Mouse (Mus musculus): ENCODE results near the gene Wfdc1. TPM values are rescaled to one million over a fixed set of nuclear protein-coding genes. Genes with fewer than 3 reads are reported as not detected.

The Wfdc1 gene
- polyA plus RNA-seq, 1 experiment from 2014 or later = 5.7 TPM

DNA sequence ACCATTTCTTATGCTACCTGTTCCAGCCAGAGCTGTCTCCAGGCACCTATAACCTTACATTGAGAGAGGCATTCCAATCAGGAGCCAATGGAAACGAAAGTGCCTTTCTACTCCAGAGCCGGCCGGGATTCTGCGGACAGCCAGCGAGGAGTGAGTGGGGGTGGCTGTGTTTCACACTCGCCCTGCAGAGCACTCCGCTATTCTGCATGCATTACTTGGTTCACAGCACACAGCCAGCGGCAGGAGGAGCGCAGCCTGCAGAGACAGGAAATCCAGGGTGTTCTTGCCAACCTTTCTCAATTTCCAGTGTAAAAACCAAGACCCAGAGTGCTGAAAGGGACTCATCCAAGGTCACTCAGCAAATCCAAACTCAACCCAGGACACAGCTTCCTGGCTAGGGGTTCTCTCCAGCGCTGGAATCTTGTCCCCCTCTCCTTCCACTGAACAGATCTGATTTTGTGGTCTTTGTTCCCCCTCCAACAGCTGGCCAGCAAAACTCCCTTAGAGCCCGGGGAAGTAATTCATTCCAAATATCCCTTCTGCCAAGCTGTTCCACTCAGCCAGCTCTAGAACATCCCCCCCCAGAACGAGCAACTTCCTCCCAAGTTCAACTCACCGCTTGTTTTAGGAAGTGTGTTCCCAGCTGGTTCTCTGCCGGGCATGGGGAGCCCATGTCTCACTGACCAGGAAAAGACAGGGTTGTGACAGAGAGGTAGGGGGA is 31.4 kb upstream of the Wfdc1 start:
- ATAC-seq (replicated peaks; ENCODE audit: insufficient number of reproducible peaks, low FRiP score, low TSS enrichment, low read depth) (no peak), DNase-seq (ENCODE audit: low spot score) (no peak)
- no peak overlapping the region for H3K4me2 ChIP-seq (ENCODE audit: low read depth, low read length)

DNA sequence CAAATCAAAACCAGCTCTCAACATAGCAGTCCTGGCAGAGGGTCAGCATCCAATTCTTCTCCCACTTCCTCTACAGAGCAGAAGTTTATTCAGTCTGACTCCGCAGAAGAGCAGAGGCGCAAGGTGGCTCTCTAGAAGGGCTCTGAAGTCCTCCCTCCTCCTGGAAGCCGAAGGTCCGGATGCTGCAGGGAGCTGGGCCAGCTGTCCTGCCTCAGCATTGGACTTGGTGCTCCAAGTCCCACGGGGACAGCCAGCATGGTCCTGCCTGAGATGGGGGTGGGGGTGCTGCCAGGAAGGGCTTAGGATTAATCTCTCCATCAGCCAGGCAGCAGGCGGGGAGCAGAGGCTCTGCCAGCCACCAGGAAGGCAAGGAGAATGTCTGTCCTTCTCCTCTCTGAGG is 30.8 kb upstream of the Wfdc1 start, which contains the start of gene Kcng4:
Gene Kcng4 (minus strand): TSS at position 303 of the 400 bp plus-strand sequence.
- WGBS = 28% methylated on average over 6 of the region's 6 CpGs
- ATAC-seq (replicated peaks; ENCODE audit: insufficient number of reproducible peaks, low FRiP score, low TSS enrichment, low read depth) (no peak), DNase-seq (ENCODE audit: low spot score) (no peak)
- Histone ChIP-seq H3K4me1 (ENCODE audit: control insufficient read depth, insufficient read depth, low read length) (peaks cover 4% of the 10 kb centered on the region), H3K36me3 (replicated peaks; ENCODE audit: control insufficient read depth, insufficient read depth, low read depth, low read length) (no peaks in the 10 kb centered on the region), H3K9ac (replicated peaks; ENCODE audit: low read length) (no peak within 1 kb of the TSS), H3K27me3 (ENCODE audit: control insufficient read depth, insufficient read depth, low read length) (peaks cover 9% of the 10 kb centered on the region), H3K4me2 (ENCODE audit: low read depth, low read length) (no peak within 1 kb of the TSS; the same call in 1 of the 2 replicates), H3K4me3 (ENCODE audit: low read depth, low read length) (no peak within 1 kb of the TSS), H3K9me3 (replicated peaks; ENCODE audit: control insufficient read depth, low read length) (no peaks in the 10 kb centered on the region), H3K27ac (replicated peaks; ENCODE audit: low read depth, low read length) (no peak within 1 kb of the TSS)

More for the DNA sequence above, 31.4 kb upstream of the Wfdc1 start:
- H3K36me3 ChIP-seq (replicated peaks; ENCODE audit: control insufficient read depth, insufficient read depth, low read depth, low read length) = no peaks in the 10 kb centered on the region
- H3K4me3 ChIP-seq (ENCODE audit: low read depth, low read length) = no peak overlapping the region
- peaks cover 4% of the 10 kb centered on the region for H3K4me1 ChIP-seq (ENCODE audit: control insufficient read depth, insufficient read depth, low read length)
- no peaks in the 10 kb centered on the region for H3K9me3 ChIP-seq (replicated peaks; ENCODE audit: control insufficient read depth, low read length)
- 28% methylated on average over 14 of the region's 14 CpGs for WGBS
- peaks cover 9% of the 10 kb centered on the region for H3K27me3 ChIP-seq (ENCODE audit: control insufficient read depth, insufficient read depth, low read length)
- no peak overlapping the region for H3K9ac ChIP-seq (replicated peaks; ENCODE audit: low read length)
- no peak overlapping the region for H3K27ac ChIP-seq (replicated peaks; ENCODE audit: low read depth, low read length)

DNA sequence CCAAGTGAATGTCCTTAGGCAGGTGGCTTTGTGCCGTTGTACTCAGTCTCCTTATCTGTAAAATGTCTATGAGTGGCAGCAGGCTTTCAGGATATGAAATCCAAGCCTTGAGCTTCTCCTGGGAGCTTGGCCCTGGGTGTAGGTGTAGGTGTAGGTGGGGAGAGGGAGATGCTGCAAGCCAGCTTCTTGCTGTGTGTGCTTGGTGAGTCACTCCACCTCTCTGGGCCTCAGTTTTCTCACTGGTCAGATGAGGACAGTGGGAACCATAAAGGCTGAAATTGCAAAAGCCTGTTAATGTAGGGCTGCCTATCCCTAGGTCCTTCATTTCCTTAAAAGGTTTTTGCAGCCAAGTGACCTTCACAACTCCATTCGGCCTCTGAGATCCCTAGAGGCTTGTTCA is 30.2 kb upstream of the Wfdc1 start:
- H3K27ac ChIP-seq (replicated peaks; ENCODE audit: low read depth, low read length) = no peak overlapping the region
- ATAC-seq (replicated peaks; ENCODE audit: insufficient number of reproducible peaks, low FRiP score, low TSS enrichment, low read depth) = no peak
- H3K27me3 ChIP-seq (ENCODE audit: control insufficient read depth, insufficient read depth, low read length) = peaks cover 9% of the 10 kb centered on the region
- H3K4me1 ChIP-seq (ENCODE audit: control insufficient read depth, insufficient read depth, low read length) = peaks cover 4% of the 10 kb centered on the region
- no peak overlapping the region for H3K9ac ChIP-seq (replicated peaks; ENCODE audit: low read length)
- DNase-seq (ENCODE audit: low spot score) = no peak
- no peaks in the 10 kb centered on the region for H3K9me3 ChIP-seq (replicated peaks; ENCODE audit: control insufficient read depth, low read length)
- H3K36me3 ChIP-seq (replicated peaks; ENCODE audit: control insufficient read depth, insufficient read depth, low read depth, low read length) = no peaks in the 10 kb centered on the region
- WGBS = 43% methylated on average over 2 of the region's 2 CpGs
- no peak overlapping the region for H3K4me3 ChIP-seq (ENCODE audit: low read depth, low read length)
- no peak overlapping the region for H3K4me2 ChIP-seq (ENCODE audit: low read depth, low read length)

DNA sequence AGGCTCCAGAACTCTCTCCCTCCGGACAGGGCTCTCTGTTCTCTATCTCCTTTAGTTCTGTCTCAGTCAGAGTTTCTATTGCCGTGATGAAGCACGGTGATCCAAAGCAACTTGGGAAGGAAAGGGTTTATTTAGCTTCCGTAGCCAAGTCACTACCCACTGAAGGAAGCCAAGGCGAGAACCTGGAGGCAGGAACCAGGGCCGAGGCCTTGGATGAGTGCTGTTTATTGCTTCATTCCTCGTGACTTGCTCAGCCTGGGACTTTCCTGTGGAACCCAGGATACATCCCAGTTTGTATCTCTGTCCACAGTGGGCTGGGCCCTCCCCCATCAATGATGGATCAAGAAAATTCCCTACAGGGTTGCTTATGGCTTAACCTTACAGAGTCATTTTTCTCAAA is 29.4 kb upstream of the Wfdc1 start:
- H3K27ac ChIP-seq (replicated peaks; ENCODE audit: low read depth, low read length) = no peak overlapping the region
- no peak for DNase-seq (ENCODE audit: low spot score)
- ATAC-seq (replicated peaks; ENCODE audit: insufficient number of reproducible peaks, low FRiP score, low TSS enrichment, low read depth) = no peak
- H3K27me3 ChIP-seq (ENCODE audit: control insufficient read depth, insufficient read depth, low read length) = peaks cover 9% of the 10 kb centered on the region
- WGBS = 61% methylated on average over 7 of the region's 7 CpGs
- peaks cover 4% of the 10 kb centered on the region for H3K4me1 ChIP-seq (ENCODE audit: control insufficient read depth, insufficient read depth, low read length)
- H3K4me3 ChIP-seq (ENCODE audit: low read depth, low read length) = no peak overlapping the region
- no peaks in the 10 kb centered on the region for H3K36me3 ChIP-seq (replicated peaks; ENCODE audit: control insufficient read depth, insufficient read depth, low read depth, low read length)
- no peak overlapping the region for H3K4me2 ChIP-seq (ENCODE audit: low read depth, low read length)
- H3K9me3 ChIP-seq (replicated peaks; ENCODE audit: control insufficient read depth, low read length) = no peaks in the 10 kb centered on the region
- no peak overlapping the region for H3K9ac ChIP-seq (replicated peaks; ENCODE audit: low read length)

DNA sequence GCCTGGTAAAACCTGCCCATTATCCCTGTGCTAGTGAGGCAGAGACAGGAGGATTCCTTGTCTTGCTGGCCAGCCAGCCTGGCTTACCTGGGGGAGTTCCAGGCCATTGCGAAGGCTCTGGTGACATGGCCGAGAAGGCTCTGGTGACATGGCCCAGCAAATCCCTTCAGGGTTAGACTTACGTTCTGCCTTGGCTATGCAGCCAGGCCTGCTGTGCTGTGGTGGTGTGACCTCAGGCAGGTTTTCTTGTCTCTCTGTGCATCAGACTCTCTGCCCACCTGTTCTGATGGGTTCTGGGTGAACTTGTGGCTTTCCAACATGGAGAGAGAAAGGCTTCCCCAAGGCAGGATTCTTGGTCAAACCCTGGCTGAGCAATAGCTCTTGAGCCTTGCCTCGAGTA is 28.8 kb upstream of the Wfdc1 start:
- Histone ChIP-seq H3K4me2 (ENCODE audit: low read depth, low read length) (no peak overlapping the region), H3K4me1 (ENCODE audit: control insufficient read depth, insufficient read depth, low read length) (peaks cover 4% of the 10 kb centered on the region), H3K36me3 (replicated peaks; ENCODE audit: control insufficient read depth, insufficient read depth, low read depth, low read length) (no peaks in the 10 kb centered on the region), H3K27me3 (ENCODE audit: control insufficient read depth, insufficient read depth, low read length) (peaks cover 9% of the 10 kb centered on the region), H3K4me3 (ENCODE audit: low read depth, low read length) (no peak overlapping the region), H3K27ac (replicated peaks; ENCODE audit: low read depth, low read length) (no peak overlapping the region), H3K9me3 (replicated peaks; ENCODE audit: control insufficient read depth, low read length) (no peaks in the 10 kb centered on the region), H3K9ac (replicated peaks; ENCODE audit: low read length) (no peak overlapping the region)
- WGBS = 80% methylated on average over 4 of the region's 4 CpGs
- no peak for ATAC-seq (replicated peaks; ENCODE audit: insufficient number of reproducible peaks, low FRiP score, low TSS enrichment, low read depth)
- no peak for DNase-seq (ENCODE audit: low spot score)

DNA sequence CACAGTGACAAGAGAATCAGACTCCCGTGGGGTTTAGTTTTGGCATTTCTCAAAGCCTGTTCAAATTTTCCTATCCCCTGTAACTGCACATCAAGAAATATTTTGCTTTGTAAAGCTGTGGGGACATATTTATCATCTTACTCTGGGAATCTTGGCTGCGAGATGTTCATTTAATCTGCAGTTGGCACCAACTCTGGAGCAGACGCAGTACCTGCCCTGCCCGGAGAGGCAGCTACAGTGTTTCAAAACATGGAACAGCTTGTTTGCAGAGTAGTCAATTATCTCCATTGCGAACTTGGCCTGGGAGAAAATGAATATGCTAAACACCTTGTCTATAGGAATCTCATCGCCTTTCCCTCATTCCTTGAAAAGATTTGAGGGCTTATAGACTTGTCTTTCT is 27.9 kb upstream of the Wfdc1 start:
- H3K4me2 ChIP-seq (ENCODE audit: low read depth, low read length) = no peak overlapping the region
- H3K36me3 ChIP-seq (replicated peaks; ENCODE audit: control insufficient read depth, insufficient read depth, low read depth, low read length) = no peaks in the 10 kb centered on the region
- no peaks in the 10 kb centered on the region for H3K9me3 ChIP-seq (replicated peaks; ENCODE audit: control insufficient read depth, low read length)
- ATAC-seq (replicated peaks; ENCODE audit: insufficient number of reproducible peaks, low FRiP score, low TSS enrichment, low read depth) = no peak
- peaks cover 4% of the 10 kb centered on the region for H3K4me1 ChIP-seq (ENCODE audit: control insufficient read depth, insufficient read depth, low read length)
- no peak overlapping the region for H3K4me3 ChIP-seq (ENCODE audit: low read depth, low read length)
- no peak overlapping the region for H3K27ac ChIP-seq (replicated peaks; ENCODE audit: low read depth, low read length)
- H3K9ac ChIP-seq (replicated peaks; ENCODE audit: low read length) = no peak overlapping the region
- H3K27me3 ChIP-seq (ENCODE audit: control insufficient read depth, insufficient read depth, low read length) = peaks cover 9% of the 10 kb centered on the region
- WGBS = 87% methylated on average over 6 of the region's 6 CpGs
- DNase-seq (ENCODE audit: low spot score) = no peak

DNA sequence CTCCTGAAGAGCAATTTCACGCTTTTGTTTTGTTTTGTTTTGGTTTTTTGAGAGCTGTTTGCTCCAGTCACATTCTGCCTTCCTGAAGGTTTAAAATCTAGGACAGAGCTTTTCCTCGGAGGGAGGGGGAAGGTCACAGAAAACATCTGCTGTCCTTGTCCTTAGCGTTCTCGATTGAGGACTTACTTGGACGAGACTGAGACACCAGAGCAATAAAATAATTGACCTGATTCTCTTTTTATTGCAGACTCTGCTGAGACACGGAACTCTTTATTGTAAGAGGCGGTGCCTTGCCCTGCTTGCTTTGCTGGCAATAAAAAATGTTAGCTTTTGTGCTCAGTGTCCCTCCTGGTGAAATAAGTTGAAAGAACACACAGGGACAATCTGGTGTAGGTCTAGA is 26.4 kb upstream of the Wfdc1 start:
- H3K4me2 ChIP-seq (ENCODE audit: low read depth, low read length) = no peak overlapping the region
- H3K9me3 ChIP-seq (replicated peaks; ENCODE audit: control insufficient read depth, low read length) = no peaks in the 10 kb centered on the region
- no peak for DNase-seq (ENCODE audit: low spot score)
- WGBS = 77% methylated on average over 7 of the region's 7 CpGs
- no peak overlapping the region for H3K27ac ChIP-seq (replicated peaks; ENCODE audit: low read depth, low read length)
- peaks cover 4% of the 10 kb centered on the region for H3K4me1 ChIP-seq (ENCODE audit: control insufficient read depth, insufficient read depth, low read length)
- no peaks in the 10 kb centered on the region for H3K36me3 ChIP-seq (replicated peaks; ENCODE audit: control insufficient read depth, insufficient read depth, low read depth, low read length)
- no peaks in the 10 kb centered on the region; the same call in 1 of the 2 replicates for H3K27me3 ChIP-seq (ENCODE audit: control insufficient read depth, insufficient read depth, low read length)
- no peak overlapping the region for H3K4me3 ChIP-seq (ENCODE audit: low read depth, low read length)
- ATAC-seq (replicated peaks; ENCODE audit: insufficient number of reproducible peaks, low FRiP score, low TSS enrichment, low read depth) = no peak
- no peak overlapping the region for H3K9ac ChIP-seq (replicated peaks; ENCODE audit: low read length)

DNA sequence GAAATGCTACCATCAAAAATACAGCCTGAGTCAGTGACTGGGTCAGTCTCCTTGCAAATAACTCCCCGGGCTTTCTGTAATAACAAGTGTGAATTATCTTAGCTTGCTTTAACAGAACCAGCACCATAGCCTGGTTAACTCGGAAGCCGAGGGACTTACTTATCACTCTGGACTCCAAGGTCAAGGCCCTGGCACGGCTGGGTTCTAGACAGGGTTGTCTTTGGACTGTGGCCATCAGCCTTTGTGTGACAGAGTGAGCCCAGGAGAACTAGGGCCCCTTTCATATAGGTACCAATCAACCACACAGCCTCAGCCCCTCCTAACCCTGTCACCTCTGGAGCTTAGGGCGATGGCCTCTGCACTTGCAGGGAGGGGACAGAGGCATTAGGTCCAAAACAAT is 25.1 kb upstream of the Wfdc1 start:
- Histone ChIP-seq H3K9me3 (replicated peaks; ENCODE audit: control insufficient read depth, low read length) (no peaks in the 10 kb centered on the region), H3K4me2 (ENCODE audit: low read depth, low read length) (no peak overlapping the region), H3K27ac (replicated peaks; ENCODE audit: low read depth, low read length) (no peak overlapping the region), H3K36me3 (replicated peaks; ENCODE audit: control insufficient read depth, insufficient read depth, low read depth, low read length) (no peaks in the 10 kb centered on the region), H3K9ac (replicated peaks; ENCODE audit: low read length) (no peak overlapping the region), H3K4me3 (ENCODE audit: low read depth, low read length) (no peak overlapping the region), H3K27me3 (ENCODE audit: control insufficient read depth, insufficient read depth, low read length) (no peaks in the 10 kb centered on the region), H3K4me1 (ENCODE audit: control insufficient read depth, insufficient read depth, low read length) (no peaks in the 10 kb centered on the region)
- no peak for ATAC-seq (replicated peaks; ENCODE audit: insufficient number of reproducible peaks, low FRiP score, low TSS enrichment, low read depth)
- DNase-seq (ENCODE audit: low spot score) = no peak
- 80% methylated on average over 5 of the region's 5 CpGs for WGBS

Data from embryonic facial prominence, embryonic 11.5 days (tissue).